Mouse (Mus musculus): ENCODE data around the gene Agk. TPM values are rescaled to one million over a fixed set of nuclear protein-coding genes. Genes with fewer than 3 reads are reported as not detected.

Gene Agk
- 10 to 100 TPM; 33.2 to 44.1 TPM for polyA plus RNA-seq (2017; shearing (Covaris generic))

DNA sequence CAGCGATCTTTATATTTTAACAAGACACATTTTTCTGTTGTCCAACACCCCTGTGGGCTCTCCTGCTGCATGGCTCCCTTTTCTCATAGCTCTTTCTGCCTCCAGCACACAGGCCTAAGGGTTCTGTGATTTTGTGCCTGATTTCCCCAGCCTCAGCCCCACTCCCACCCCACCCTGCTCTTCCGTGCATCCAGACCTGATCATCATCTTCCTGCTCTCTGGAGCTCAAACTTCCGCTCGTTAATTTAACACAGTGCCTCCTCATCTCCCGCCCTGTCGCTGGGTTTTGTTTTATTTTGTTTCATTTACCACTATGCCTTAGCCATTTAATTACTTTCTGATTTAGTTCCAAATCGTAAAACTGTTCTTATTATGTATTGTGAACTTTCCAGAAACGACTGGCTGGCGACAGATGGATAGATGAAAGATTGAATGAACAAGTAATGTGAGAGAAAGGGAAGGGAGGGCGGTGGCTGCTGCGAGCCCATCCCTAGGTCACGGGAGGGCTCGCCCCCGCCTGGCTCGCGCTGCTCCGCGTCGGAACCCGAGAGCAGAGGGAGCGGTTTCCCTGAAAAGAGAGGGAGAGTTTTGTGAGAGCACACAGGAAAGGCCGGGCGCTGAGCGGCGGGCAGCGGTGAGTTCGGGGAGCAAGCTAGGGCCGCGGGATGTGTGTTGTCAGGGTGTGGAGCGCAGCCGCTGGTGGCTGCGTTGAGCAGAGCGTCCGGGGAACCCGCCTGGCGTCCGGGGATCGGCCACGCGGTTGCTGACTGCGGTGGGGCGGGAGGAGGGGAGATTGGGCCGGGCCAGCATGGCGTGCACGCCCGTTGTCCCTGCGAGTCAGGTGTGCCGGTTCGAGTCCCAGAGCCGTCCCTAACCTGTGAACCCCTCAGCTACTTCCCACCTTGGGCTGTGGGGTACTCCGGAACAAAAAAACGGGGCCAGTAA is at the start of gene Agk:
TSS of gene Agk (plus strand) at position 276 of the 945 bp plus-strand sequence.

DNA sequence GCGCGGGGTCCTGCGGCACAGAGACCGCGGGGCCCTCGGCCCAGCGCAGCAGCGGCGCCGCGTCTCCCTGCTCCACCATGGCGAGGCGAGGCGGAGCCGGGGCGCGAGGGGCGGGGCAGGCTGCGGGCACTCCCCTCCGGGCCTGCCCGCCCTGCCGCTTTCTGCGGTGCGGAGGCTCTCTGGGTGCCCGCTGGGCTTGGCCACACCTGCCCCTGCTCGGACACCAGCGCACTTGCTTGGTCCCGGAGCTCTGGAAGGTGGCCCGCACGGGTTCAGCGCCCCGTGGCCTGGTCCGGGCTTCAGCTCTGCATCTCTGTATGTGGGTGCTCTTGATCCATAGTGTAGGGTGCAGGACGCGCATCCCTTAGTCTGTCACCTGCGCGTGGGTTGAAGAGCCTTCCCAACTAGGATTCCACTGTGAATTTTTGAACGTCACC is 111.1 kb downstream of the Agk start, which contains the start of gene E330009J07Rik:
TSS of gene E330009J07Rik (minus strand) at position 89 of the 437 bp plus-strand sequence.

DNA sequence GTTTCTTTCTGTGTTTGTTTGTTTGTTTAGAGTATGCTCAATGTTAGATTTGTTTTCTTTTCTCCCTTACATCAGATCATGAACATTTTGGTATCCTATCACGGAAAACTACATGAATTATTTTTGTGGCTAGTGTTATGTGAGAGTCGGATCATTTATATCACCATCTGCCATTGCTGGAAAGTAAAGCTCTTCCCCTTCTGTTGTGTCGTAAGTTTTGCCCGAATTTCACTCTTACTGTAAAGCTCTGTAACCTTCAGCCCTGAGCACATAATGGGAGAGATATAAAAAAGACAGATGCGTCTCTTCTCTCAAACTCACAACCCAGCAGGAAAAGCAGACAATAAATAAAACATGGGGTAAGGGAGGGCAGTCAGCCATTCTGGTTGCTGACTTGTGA is 114.0 kb downstream of the Agk start, which contains the start of gene Wee2:
TSS of gene Wee2 (plus strand) at position 153 of the 400 bp plus-strand sequence.

Other genes starting within 250 kb of the Agk start
- gene E330009J07Rik, start 111.0 kb downstream of the Agk start, polyA plus RNA-seq (2017; shearing (Covaris generic)) = 10 to 100 TPM; 14.8 to 20.9 TPM
- not detected for gene Wee2, start 113.9 kb downstream of the Agk start, polyA plus RNA-seq (2017; shearing (Covaris generic))
- 100 to 1,000 TPM; 106 to 127 TPM for gene Ssbp1, start 146.2 kb downstream of the Agk start, polyA plus RNA-seq (2017; shearing (Covaris generic))
- gene Tas2r137, start 166.1 kb downstream of the Agk start, polyA plus RNA-seq (2017; shearing (Covaris generic)) = not detected
- not detected for gene Tas2r108, start 168.4 kb downstream of the Agk start, polyA plus RNA-seq (2017; shearing (Covaris generic))
- not detected for gene Prss37, start 194.3 kb downstream of the Agk start, polyA plus RNA-seq (2017; shearing (Covaris generic))
- not detected for gene Olfr461, start 229.9 kb downstream of the Agk start, polyA plus RNA-seq (2017; shearing (Covaris generic))
- not detected for gene Olfr460, start 244.3 kb downstream of the Agk start, polyA plus RNA-seq (2017; shearing (Covaris generic))

All from activated CD4-positive, CD25-positive, alpha-beta regulatory T cell (primary cell).